Mouse (Mus musculus) heart, adult 2 months (tissue): ENCODE measurements around the gene Tnfrsf1a. TPM values are rescaled to one million over a fixed set of nuclear protein-coding genes. Genes with fewer than 3 reads are reported as not detected.

Source experiments
- DNase-seq, 2 experiments: peaks; one replicate each; pipeline ENCODE4 v3.0.0; 2021
- H3K27ac ChIP-seq: fragments of 200-600 bp; 2 replicates; pipeline ENCODE4 v1.8.1; 2022
- H3K27me3 ChIP-seq: fragments of 200-500 bp; 2 replicates; pipeline ENCODE4 v1.6.1; 2012; ENCODE audit warnings: mild to moderate bottlenecking, low read length, inconsistent platforms, mixed read lengths; ENCODE audit not compliant: control insufficient read depth, insufficient read depth
- H3K36me3 ChIP-seq: fragments of 200-500 bp; 2 replicates; pipeline ENCODE4 v1.6.1; 2012; ENCODE audit warnings: low read length, inconsistent platforms; ENCODE audit not compliant: control insufficient read depth, insufficient read depth
- H3K4me1 ChIP-seq: fragments of 200-500 bp; 2 replicates; pipeline ENCODE4 v1.6.1; 2011; ENCODE audit warnings: low read length; ENCODE audit not compliant: control insufficient read depth, insufficient read depth
- H3K4me3 ChIP-seq: fragments of 200-600 bp; 2 replicates; pipeline ENCODE4 v1.8.1; 2022
- H3K79me2 ChIP-seq: fragments of 200-500 bp; replicated peaks from 2 replicates; pipeline ENCODE4 v1.6.1; 2012; ENCODE audit warnings: mild to moderate bottlenecking, inconsistent platforms, low read length, moderate library complexity, mixed read lengths; ENCODE audit not compliant: control insufficient read depth, insufficient read depth
- H3K9ac ChIP-seq: fragments of 200-500 bp; 2 replicates; pipeline ENCODE4 v1.6.1; 2012; ENCODE audit warnings: low read depth, mild to moderate bottlenecking, control low read depth, inconsistent platforms, low read length, mixed read lengths
- CTCF ChIP-seq: fragments of 200-600 bp; IDR thresholded peaks from 2 replicates; pipeline ENCODE4 v1.8.1; 2022; ENCODE audit warnings: antibody characterized with exemption, mild to moderate bottlenecking, moderate library complexity
- EP300 ChIP-seq: fragments of 200-500 bp; IDR thresholded peaks from 2 replicates; pipeline ENCODE4 v1.6.1; 2011; ENCODE audit warnings: low read depth, low read length, control low read depth; ENCODE audit not compliant: insufficient read depth
- POLR2A ChIP-seq: fragments of 200-500 bp; IDR thresholded peaks from 2 replicates; pipeline ENCODE4 v1.6.1; 2011; ENCODE audit warnings: mild to moderate bottlenecking, low read depth, low read length, control low read depth; ENCODE audit not compliant: insufficient read depth
- WGBS: fragments of 180-500 bp; shearing (Covaris S2); methylation state at CpG from one replicate; pipeline ENCODE4 v1.1.7; 2018; 5-methylcytosine and 5-hydroxymethylcytosine counted together
- intact Hi-C: fragments of 180-260 bp; cut with DNase I; formaldehyde crosslinking; loops from one replicate; pipeline ENCODE4 v1.15.1; 2025
- polyA plus RNA-seq: library from polyadenylated mRNA; depleted of rRNA; stranded (reverse); fragments of >200 nt; gene quantifications from 2 replicates; pipeline ENCODE4 v1.2.3, GENCODE M21; 2012
- total RNA-seq, 2 experiments: library from RNA; stranded (reverse); gene quantifications; 2 replicates each; pipeline ENCODE4 v1.2.3; 2021

Gene Tnfrsf1a
- total and polyA plus RNA-seq, 3 experiments = 50.8 to 62.8 (median 57.1) TPM

DNA sequence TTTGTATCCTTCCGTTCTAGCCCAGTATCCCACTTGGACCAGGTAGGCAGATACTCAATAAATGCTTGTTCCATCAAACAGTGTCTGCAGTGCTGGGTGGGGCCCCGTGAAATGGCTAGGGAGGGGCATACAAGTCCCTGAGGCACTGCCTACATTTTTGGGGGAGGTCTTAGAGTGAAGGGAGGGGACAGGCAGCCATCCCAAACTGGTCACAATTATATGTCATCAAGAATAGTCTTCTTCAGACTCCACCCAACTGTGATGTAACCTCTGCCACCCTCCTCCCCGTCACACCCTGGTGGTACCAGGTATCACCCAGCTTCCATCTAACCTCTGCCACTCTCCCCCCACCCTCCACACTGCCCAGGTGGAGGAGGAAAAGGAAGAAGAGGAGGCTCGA, 4.3 kb upstream of the Tnfrsf1a start:
- TF ChIP-seq EP300 = no peak
- TF ChIP-seq POLR2A = no peak
- no peak for TF ChIP-seq CTCF
- 65% methylated on average over 4 of the region's 4 CpGs for WGBS
- H3K27ac ChIP-seq = no peak overlapping the region
- no peaks in the 10 kb centered on the region for H3K79me2 ChIP-seq
- no peak for DNase-seq
- intact Hi-C loops = no loop called here
- H3K4me1 ChIP-seq = peaks cover 13% of the 10 kb centered on the region
- H3K36me3 ChIP-seq = no peaks in the 10 kb centered on the region
- H3K4me3 ChIP-seq = no peak overlapping the region
- H3K27me3 ChIP-seq = no peaks in the 10 kb centered on the region
- no peak overlapping the region for H3K9ac ChIP-seq

- TF ChIP-seq EP300 (no peak), CTCF (no peak), POLR2A (no peak)
- intact Hi-C loops = no loop called here
Measured at GRCm38 (mm10) chr6:125345625-125346024, 3.5 kb upstream of the Tnfrsf1a start.

DNA sequence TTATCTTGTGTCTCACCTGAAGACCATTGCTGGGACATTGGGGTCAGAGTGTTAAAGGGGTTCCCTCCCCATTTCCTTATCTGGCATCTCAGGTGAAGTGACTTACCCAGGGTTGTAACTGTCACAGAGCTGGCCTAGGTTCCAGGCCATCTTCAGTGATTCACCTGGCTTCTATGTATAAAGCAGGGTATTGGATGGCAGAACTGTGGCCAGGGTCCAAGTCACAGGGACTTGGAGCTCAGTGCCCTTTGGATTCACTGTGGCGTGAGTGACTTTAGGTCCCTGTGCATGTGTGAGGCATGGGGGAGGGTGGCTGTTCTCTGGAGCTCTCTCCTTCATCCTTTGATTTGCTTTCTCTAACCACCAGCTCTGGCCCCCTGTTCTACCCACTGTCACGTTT, 3.1 kb upstream of the Tnfrsf1a start:
- H3K79me2 ChIP-seq = no peaks in the 10 kb centered on the region
- intact Hi-C loops = no loop called here
- no peak for TF ChIP-seq POLR2A
- no peak for TF ChIP-seq CTCF
- TF ChIP-seq EP300 = no peak
- 81% methylated on average over 2 of the region's 2 CpGs for WGBS
- H3K4me1 ChIP-seq = peaks cover 9% of the 10 kb centered on the region
- H3K4me3 ChIP-seq = no peak overlapping the region
- H3K27ac ChIP-seq = no peak overlapping the region
- H3K27me3 ChIP-seq = no peaks in the 10 kb centered on the region
- no peak overlapping the region for H3K9ac ChIP-seq
- H3K36me3 ChIP-seq = no peaks in the 10 kb centered on the region
- DNase-seq = no peak

More at GRCm38 (mm10) chr6:125345625-125346024, 3.5 kb upstream of the Tnfrsf1a start:
- Histone ChIP-seq H3K4me3 (no peak overlapping the region), H3K36me3 (no peaks in the 10 kb centered on the region), H3K79me2 (no peaks in the 10 kb centered on the region), H3K27ac (no peak overlapping the region), H3K27me3 (no peaks in the 10 kb centered on the region), H3K9ac (no peak overlapping the region), H3K4me1 (peaks cover 11% of the 10 kb centered on the region)
- no peak for DNase-seq
- WGBS = 79% methylated on average over 1 of the region's 1 CpGs

- WGBS = 1% methylated on average over 27 of the region's 27 CpGs
- H3K27ac ChIP-seq = peak overlapping the region; percentile 98
- no peaks in the 10 kb centered on the region for H3K27me3 ChIP-seq
- DNase-seq = peak; percentile 79 to 84
- H3K9ac ChIP-seq = peak overlapping the region; percentile 83
- peaks cover 24% of the 10 kb centered on the region for H3K4me1 ChIP-seq
- H3K4me3 ChIP-seq = peak overlapping the region; percentile 71
- peak; percentile 75; the same call in 1 of the 2 replicates for TF ChIP-seq EP300
- no peak for TF ChIP-seq CTCF
- peak; percentile 72 for TF ChIP-seq POLR2A
- H3K79me2 ChIP-seq = no peaks in the 10 kb centered on the region
- intact Hi-C loops = loop anchor here (2.0 kb wide), 1 partner anchor 19 kb away; no protein-coding TSS in a partner anchor
- H3K36me3 ChIP-seq = no peaks in the 10 kb centered on the region; the same call in 1 of the 2 replicates
Measured at GRCm38 (mm10) chr6:125349575-125350230, 541 bp downstream of the Tnfrsf1a start.

DNA sequence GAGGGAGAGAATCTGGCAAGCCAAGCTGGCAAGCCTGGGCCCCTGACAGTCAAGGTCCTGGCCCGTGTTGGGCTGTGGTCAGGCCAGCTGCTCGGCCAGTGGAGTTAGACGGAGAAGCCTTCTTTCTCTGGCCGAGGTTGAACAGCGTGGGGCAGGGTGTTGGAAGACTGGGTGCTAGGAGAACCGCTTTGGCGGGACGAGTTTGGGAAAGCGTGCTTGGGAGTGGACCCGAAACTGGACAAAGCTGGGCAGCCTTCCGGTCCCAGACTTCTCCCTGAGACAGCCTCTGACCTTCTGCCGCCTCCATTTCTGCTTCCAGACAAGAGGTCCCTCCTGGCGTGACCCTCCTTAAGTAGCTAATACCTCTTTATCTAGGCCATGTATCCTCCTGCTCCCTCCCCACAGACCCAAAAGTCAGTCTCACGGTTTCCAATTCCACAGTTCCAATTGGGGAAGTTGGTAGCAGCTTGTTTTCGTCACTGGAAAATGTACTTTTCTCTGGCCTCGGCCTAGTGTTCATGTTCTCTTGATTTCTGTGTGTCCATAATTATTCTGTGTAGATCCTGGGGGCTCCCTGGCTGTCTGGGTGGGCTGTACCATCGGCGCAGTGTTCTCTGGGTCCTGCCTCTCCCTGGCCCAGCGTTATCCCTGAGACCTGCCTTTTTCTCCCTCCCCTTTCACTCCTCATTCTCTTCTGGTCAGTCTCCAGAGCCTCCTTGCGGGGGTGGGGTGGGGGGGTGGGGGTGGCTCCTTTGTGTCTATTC, 1.3 kb downstream of the Tnfrsf1a start:
- TF ChIP-seq EP300 (no peak), POLR2A (0 out of 2 replicates have a peak, but pooled peaks have one; percentile 14)
- DNase-seq = peak in 1 of 2 experiments; percentile 66
- 18% methylated on average over 20 of the region's 20 CpGs for WGBS

DNA sequence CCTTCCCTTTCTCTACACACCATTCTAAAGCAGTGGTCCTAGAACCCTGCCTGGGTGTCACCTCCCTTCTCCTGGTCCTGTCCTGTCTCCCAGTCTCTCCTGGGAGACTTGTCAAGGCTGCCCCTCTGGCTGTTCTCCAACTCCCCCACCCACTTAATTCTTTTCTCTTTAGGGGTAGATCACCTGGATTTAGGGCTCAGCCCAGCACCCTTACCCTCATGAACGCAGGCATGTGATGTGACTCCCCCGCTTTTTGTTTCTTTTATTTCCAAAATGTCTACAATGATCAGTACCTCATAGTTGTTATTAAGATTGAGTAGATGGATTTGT, 1.8 kb downstream of the Tnfrsf1a start:
- Histone ChIP-seq H3K4me3 (peak overlapping the region; percentile 71), H3K9ac (0 out of 2 replicates have a peak overlapping the region, but pooled peaks have one; percentile 4), H3K36me3 (no peaks in the 10 kb centered on the region; the same call in 1 of the 2 replicates), H3K4me1 (peaks cover 35% of the 10 kb centered on the region), H3K27ac (peak overlapping the region; percentile 98), H3K79me2 (no peaks in the 10 kb centered on the region), H3K27me3 (no peaks in the 10 kb centered on the region)
- TF ChIP-seq POLR2A = no peak
- no peak for TF ChIP-seq EP300
- no peak for TF ChIP-seq CTCF
- WGBS = 57% methylated on average over 2 of the region's 2 CpGs
- intact Hi-C loops = no loop called here
- DNase-seq = no peak

More for the DNA sequence above, 1.3 kb downstream of the Tnfrsf1a start:
- H3K27me3 ChIP-seq = no peaks in the 10 kb centered on the region
- H3K36me3 ChIP-seq = no peaks in the 10 kb centered on the region; the same call in 1 of the 2 replicates
- intact Hi-C loops = no loop called here
- peak overlapping the region; percentile 98 for H3K27ac ChIP-seq
- peak overlapping the region; percentile 71 for H3K4me3 ChIP-seq
- peak overlapping the region; percentile 83 for H3K9ac ChIP-seq
- peaks cover 30% of the 10 kb centered on the region for H3K4me1 ChIP-seq
- H3K79me2 ChIP-seq = no peaks in the 10 kb centered on the region
